Mouse (Mus musculus): Measurements from ENCODE around the gene Stk33. TPM values are rescaled to one million over a fixed set of nuclear protein-coding genes. Genes with fewer than 3 reads are reported as not detected.

The Stk33 gene
- polyA plus RNA-seq, 1 experiment = 0.08 TPM

DNA sequence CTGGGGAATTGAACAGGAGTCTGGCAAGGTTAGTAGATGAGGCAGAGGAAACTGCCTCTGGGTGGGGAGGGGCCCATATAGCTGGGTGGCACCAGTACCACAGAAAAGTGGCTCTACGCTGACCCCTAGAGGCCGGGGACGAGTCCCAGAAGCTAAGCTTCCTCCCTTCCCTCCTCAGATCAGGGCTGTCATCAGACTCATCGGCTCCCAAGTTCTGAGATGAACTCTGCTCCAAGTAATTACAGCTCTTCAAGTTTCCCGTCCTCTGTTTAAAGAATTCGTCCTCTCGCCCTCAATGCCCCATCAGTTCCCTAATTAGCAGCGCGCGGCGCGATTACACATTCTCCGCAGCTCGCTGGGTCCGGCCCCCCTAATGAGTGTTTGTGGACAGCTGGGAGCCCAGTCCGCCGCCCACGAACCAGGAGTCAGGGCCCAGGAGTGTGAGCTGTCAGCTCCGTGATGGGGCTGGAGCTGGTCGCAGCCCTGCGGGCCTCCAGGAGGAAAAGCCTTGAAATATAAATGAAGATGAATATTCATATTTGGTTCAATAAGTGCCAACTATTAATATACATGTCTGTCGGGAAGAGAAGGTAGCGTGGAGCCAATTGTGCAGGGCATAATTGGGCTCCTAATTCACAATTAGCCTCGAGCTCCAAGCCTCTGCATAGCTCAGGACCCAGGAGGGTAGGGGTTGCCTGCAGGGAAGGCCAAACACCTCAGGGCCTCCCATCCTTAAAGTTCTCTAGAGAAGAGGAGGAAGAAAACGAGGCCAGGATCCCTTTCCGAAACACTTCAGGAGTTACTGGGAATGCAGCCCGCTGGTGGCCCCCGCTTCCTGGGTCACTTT is 183.2 kb downstream of the Stk33 start:
- peak; percentile 47 for DNase-seq
- Histone ChIP-seq H3K36me3 (ENCODE audit: control insufficient read depth, insufficient read depth, low read length) (no peaks in the 10 kb centered on the region), H3K27me3 (replicated peaks; ENCODE audit: control insufficient read depth, insufficient read depth, low read length) (no peaks in the 10 kb centered on the region), H3K4me3 (ENCODE audit: insufficient read depth, low read depth, low read length) (no peak overlapping the region), H3K4me1 (ENCODE audit: control insufficient read depth, insufficient read depth, low read length) (no peaks in the 10 kb centered on the region), H3K27ac (ENCODE audit: insufficient read depth, low read depth, low read length) (no peak overlapping the region)
- whole genome bisulfite sequencing = 18% methylated on average over 28 of the region's 28 CpGs
- peak; percentile 59 for TF ChIP-seq CTCF (conservative IDR thresholded peaks at IDR 0.05; ENCODE audit: insufficient read depth, insufficient read length, low read depth, low read length)
- TF ChIP-seq POLR2A (IDR thresholded peaks at IDR 0.05; ENCODE audit: low read depth, low read length) = no peak

DNA sequence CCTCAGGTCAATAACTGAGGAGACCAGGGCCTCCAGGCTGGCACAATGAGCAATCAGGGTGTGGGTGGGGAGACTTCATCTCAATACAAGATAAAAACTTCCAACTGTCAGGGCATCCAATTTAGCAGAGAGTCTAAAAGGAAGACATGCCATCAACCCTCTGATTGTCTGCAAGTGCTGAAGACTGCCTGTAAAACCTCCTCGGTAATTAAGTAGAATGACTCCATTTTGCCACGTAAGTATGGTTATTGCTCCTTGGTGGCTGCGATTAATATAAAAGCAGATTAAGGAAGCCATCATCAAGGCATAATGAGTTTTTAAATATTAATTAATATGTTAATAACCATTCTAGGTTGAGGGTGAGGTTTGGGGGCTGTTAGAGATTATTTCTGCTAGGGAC is 187.5 kb downstream of the Stk33 start:
- Histone ChIP-seq H3K27me3 (replicated peaks; ENCODE audit: control insufficient read depth, insufficient read depth, low read length) (no peaks in the 10 kb centered on the region), H3K36me3 (ENCODE audit: control insufficient read depth, insufficient read depth, low read length) (no peaks in the 10 kb centered on the region), H3K4me1 (ENCODE audit: control insufficient read depth, insufficient read depth, low read length) (no peaks in the 10 kb centered on the region), H3K4me3 (ENCODE audit: insufficient read depth, low read depth, low read length) (no peak overlapping the region), H3K27ac (ENCODE audit: insufficient read depth, low read depth, low read length) (no peak overlapping the region)
- WGBS = 87% methylated on average over 3 of the region's 3 CpGs
- TF ChIP-seq POLR2A (IDR thresholded peaks at IDR 0.05; ENCODE audit: low read depth, low read length) (no peak), CTCF (conservative IDR thresholded peaks at IDR 0.05; ENCODE audit: insufficient read depth, insufficient read length, low read depth, low read length) (no peak)
- no peak for DNase-seq

DNA sequence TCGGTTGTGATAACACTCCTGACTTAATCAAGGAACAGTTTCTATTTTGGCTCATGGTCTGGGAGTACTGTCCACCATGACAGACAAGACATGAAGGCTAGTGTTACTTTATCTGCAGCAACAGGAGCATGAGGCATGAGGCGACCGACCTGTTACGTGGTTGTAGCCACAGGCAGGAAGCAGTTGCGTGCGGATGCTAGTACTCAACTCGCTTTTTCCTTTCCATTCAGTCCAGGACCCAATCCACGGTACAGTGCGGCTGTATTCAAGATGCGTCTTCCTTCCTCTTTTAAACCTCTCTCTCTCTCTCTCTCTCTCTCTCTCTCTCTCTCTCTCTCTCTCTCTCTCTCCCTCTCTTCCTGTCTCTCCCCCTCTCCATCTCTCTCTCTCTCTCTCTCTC is 194.1 kb downstream of the Stk33 start:
- no peak overlapping the region for H3K27ac ChIP-seq (ENCODE audit: insufficient read depth, low read depth, low read length)
- no peak for DNase-seq
- H3K4me1 ChIP-seq (ENCODE audit: control insufficient read depth, insufficient read depth, low read length) = no peaks in the 10 kb centered on the region
- no peak for TF ChIP-seq POLR2A (IDR thresholded peaks at IDR 0.05; ENCODE audit: low read depth, low read length)
- TF ChIP-seq CTCF (conservative IDR thresholded peaks at IDR 0.05; ENCODE audit: insufficient read depth, insufficient read length, low read depth, low read length) = no peak
- H3K4me3 ChIP-seq (ENCODE audit: insufficient read depth, low read depth, low read length) = no peak overlapping the region
- H3K27me3 ChIP-seq (replicated peaks; ENCODE audit: control insufficient read depth, insufficient read depth, low read length) = no peaks in the 10 kb centered on the region
- 87% methylated on average over 10 of the region's 10 CpGs for WGBS
- no peaks in the 10 kb centered on the region for H3K36me3 ChIP-seq (ENCODE audit: control insufficient read depth, insufficient read depth, low read length)

DNA sequence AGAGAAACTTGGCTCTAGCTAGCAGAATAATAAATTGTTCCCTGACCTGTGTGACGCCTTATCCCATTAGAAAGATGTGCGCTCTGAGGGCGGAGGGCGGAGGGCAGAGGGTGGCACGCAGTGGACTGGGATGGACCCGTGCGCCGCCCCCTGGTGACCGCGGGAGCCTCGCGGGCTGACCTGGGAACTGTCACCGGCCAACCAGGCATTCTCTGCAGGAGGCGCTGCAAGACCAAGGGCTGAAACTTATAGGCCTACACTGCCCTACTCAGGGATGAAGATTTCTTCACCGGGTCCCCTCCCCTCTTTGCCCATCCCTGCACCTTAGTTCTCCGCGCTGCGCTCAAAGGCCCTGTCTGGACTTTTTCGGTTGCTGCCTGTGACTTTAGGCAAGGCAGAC is 197.6 kb downstream of the Stk33 start:
- peak; percentile 11 for DNase-seq
- Histone ChIP-seq H3K4me3 (ENCODE audit: insufficient read depth, low read depth, low read length) (no peak overlapping the region), H3K36me3 (ENCODE audit: control insufficient read depth, insufficient read depth, low read length) (no peaks in the 10 kb centered on the region), H3K27ac (ENCODE audit: insufficient read depth, low read depth, low read length) (no peak overlapping the region), H3K4me1 (ENCODE audit: control insufficient read depth, insufficient read depth, low read length) (no peaks in the 10 kb centered on the region), H3K27me3 (replicated peaks; ENCODE audit: control insufficient read depth, insufficient read depth, low read length) (no peaks in the 10 kb centered on the region)
- WGBS = 23% methylated on average over 19 of the region's 19 CpGs
- TF ChIP-seq POLR2A (IDR thresholded peaks at IDR 0.05; ENCODE audit: low read depth, low read length) (no peak), CTCF (conservative IDR thresholded peaks at IDR 0.05; ENCODE audit: insufficient read depth, insufficient read length, low read depth, low read length) (no peak)

DNA sequence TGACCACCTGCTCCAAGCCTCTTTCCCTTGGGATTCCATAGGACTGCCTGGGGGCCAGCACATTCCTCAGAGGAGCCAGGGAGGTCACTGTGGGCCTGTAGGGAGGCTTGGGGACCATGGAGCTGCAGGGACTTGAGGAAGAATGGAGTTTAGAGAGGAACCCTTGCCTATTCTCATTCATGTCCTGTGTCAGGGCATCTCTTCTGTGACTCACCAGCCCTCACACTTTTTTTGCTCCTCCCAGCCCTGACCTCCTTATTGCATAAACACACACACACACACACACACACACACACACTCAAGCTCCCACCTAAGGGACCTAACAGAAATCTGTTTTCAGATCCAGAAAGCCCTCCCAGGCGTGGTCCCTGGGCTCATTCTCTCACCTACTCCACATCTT is 199.5 kb downstream of the Stk33 start:
- H3K27me3 ChIP-seq (replicated peaks; ENCODE audit: control insufficient read depth, insufficient read depth, low read length) = no peaks in the 10 kb centered on the region
- no peak overlapping the region for H3K27ac ChIP-seq (ENCODE audit: insufficient read depth, low read depth, low read length)
- DNase-seq = no peak
- 89% methylated on average over 1 of the region's 1 CpGs for WGBS
- H3K4me1 ChIP-seq (ENCODE audit: control insufficient read depth, insufficient read depth, low read length) = no peaks in the 10 kb centered on the region
- no peak for TF ChIP-seq CTCF (conservative IDR thresholded peaks at IDR 0.05; ENCODE audit: insufficient read depth, insufficient read length, low read depth, low read length)
- TF ChIP-seq POLR2A (IDR thresholded peaks at IDR 0.05; ENCODE audit: low read depth, low read length) = no peak
- H3K36me3 ChIP-seq (ENCODE audit: control insufficient read depth, insufficient read depth, low read length) = no peaks in the 10 kb centered on the region
- no peak overlapping the region for H3K4me3 ChIP-seq (ENCODE audit: insufficient read depth, low read depth, low read length)

DNA sequence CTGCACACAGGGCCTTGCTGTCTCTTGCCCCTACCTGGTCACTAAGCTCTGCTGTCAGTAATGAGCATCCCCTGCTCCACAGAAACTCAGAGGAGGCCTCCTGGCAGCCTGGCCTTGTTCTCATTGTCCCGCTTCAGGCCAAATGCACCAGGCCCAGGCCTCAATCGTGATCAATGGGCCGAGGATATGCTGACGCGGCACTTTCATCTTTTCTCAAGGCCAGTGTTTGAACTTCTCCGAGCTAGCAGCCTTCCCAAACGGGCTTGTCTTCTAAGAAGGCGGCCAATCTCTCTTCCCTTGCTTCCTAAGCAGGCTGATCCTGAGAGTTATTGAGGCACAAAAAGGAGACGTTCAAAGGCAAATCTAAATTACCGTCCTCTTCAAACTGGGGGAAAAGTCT is 200.2 kb downstream of the Stk33 start:
- TF ChIP-seq POLR2A (IDR thresholded peaks at IDR 0.05; ENCODE audit: low read depth, low read length) (no peak), CTCF (conservative IDR thresholded peaks at IDR 0.05; ENCODE audit: insufficient read depth, insufficient read length, low read depth, low read length) (no peak)
- Histone ChIP-seq H3K27ac (ENCODE audit: insufficient read depth, low read depth, low read length) (no peak overlapping the region), H3K4me1 (ENCODE audit: control insufficient read depth, insufficient read depth, low read length) (no peaks in the 10 kb centered on the region), H3K36me3 (ENCODE audit: control insufficient read depth, insufficient read depth, low read length) (no peaks in the 10 kb centered on the region), H3K27me3 (replicated peaks; ENCODE audit: control insufficient read depth, insufficient read depth, low read length) (no peaks in the 10 kb centered on the region), H3K4me3 (ENCODE audit: insufficient read depth, low read depth, low read length) (no peak overlapping the region)
- no peak for DNase-seq
- WGBS = 85% methylated on average over 10 of the region's 10 CpGs

DNA sequence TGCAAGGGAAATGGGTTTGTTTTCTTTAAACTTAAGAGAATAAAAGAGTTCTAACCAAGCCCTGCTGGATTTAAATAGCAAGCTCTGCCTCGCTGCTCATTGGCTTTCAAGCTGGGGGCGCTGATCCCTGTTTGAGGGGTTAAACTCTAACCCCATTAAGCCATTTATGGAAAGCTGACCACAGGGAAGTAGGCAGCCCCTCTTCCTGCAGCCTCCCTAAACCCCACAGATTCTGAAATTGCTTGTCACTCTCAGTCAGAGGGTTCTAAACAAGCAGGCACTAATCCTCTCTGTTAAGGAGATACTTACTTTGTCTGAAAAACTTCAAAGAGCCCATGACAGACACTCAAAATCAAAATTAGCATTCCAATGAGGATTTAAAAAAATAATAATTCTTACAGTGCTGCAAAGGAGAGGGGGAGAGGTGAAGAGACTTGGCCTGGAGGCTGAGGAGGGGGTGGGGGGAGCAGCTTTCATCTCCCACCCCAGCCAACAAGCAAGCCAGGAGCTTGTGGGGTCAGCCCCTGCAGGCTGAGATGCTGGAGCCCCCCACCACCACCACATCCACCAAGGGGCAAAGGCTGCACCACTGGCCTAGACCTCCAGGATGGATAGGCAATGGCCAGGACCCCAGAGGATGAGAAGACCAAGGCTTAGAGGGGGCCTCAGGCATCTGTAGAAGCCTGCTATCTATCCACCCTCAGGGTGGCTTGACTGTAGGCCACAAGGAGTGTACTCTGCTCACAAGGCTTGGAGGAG is 203.8 kb downstream of the Stk33 start:
- Histone ChIP-seq H3K27ac (ENCODE audit: insufficient read depth, low read depth, low read length) (no peak overlapping the region), H3K4me3 (ENCODE audit: insufficient read depth, low read depth, low read length) (no peak overlapping the region), H3K27me3 (replicated peaks; ENCODE audit: control insufficient read depth, insufficient read depth, low read length) (no peaks in the 10 kb centered on the region), H3K4me1 (ENCODE audit: control insufficient read depth, insufficient read depth, low read length) (no peaks in the 10 kb centered on the region), H3K36me3 (ENCODE audit: control insufficient read depth, insufficient read depth, low read length) (no peaks in the 10 kb centered on the region)
- TF ChIP-seq CTCF (conservative IDR thresholded peaks at IDR 0.05; ENCODE audit: insufficient read depth, insufficient read length, low read depth, low read length) (no peak), POLR2A (IDR thresholded peaks at IDR 0.05; ENCODE audit: low read depth, low read length) (no peak)
- 52% methylated on average over 2 of the region's 2 CpGs for WGBS
- no peak for DNase-seq
